Mouse (Mus musculus): ENCODE measurements around the gene Dnmt3a. TPM values are rescaled to one million over a fixed set of nuclear protein-coding genes. Genes with fewer than 3 reads are reported as not detected.

Gene Dnmt3a
- total and polyA plus RNA-seq, 3 experiments, result 15.5 to 61.5 (median 23.4) TPM

- no peak for TF ChIP-seq ZMIZ1 (IDR thresholded peaks at IDR 0.05; ENCODE audit: low read depth, low read length)
- no peak for TF ChIP-seq MAZ (IDR thresholded peaks at IDR 0.05; ENCODE audit: low read depth, low read length)
- no peak for TF ChIP-seq MAFK (IDR thresholded peaks at IDR 0.05; ENCODE audit: insufficient replicate concordance, low read length)
- TF ChIP-seq TBP (conservative IDR thresholded peaks at IDR 0.05; ENCODE audit: low read depth, low read length), result no peak
- no peak for TF ChIP-seq MYC (IDR thresholded peaks at IDR 0.05; ENCODE audit: low read depth, low read length)
- TF ChIP-seq USF1 (IDR thresholded peaks at IDR 0.05; ENCODE audit: low read depth, low read length), result no peak
- TF ChIP-seq EP300 (IDR thresholded peaks at IDR 0.05; ENCODE audit: low read length), result no peak
- TF ChIP-seq IRF4 (IDR thresholded peaks at IDR 0.05; ENCODE audit: low read depth, low read length), result no peak
- TF ChIP-seq NRF1 (IDR thresholded peaks at IDR 0.05; ENCODE audit: low read depth, low read length), result no peak
- TF ChIP-seq UBTF (IDR thresholded peaks at IDR 0.05; ENCODE audit: low read depth, low read length), result no peak
- TF ChIP-seq POLR2AphosphoS2 (IDR thresholded peaks at IDR 0.05; ENCODE audit: low read depth, low read length), result no peak
- TF ChIP-seq PAX5 (IDR thresholded peaks at IDR 0.05; ENCODE audit: low read length), result no peak
- Histone ChIP-seq H3K36me3 (replicated peaks in 1 of 2; ENCODE audit: control insufficient read depth in 1 of 2, insufficient read depth in 1 of 2, low read length in 1 of 2) (peaks cover 35 to 78% of the 10 kb centered on the region in 2 experiments), H3K79me2 (replicated peaks; ENCODE audit: control insufficient read depth, extremely low read depth, insufficient read depth, poor library complexity, severe bottlenecking) (no peaks in the 10 kb centered on the region), H3K4me3 (replicated peaks in 1 of 3; ENCODE audit: low read depth in 2 of 3, low read length in 2 of 3, poor library complexity in 1 of 3) (no peak overlapping the region), H3K27me3 (replicated peaks) (no peaks in the 10 kb centered on the region), H3K9ac (ENCODE audit: insufficient read depth, low read depth) (no peak overlapping the region), H3K27ac (ENCODE audit: insufficient read depth, low read depth) (no peak overlapping the region), H3K4me2 (ENCODE audit: insufficient read depth, low read depth, poor library complexity, severe bottlenecking) (no peak overlapping the region), H3K4me1 (ENCODE audit: control insufficient read depth in 1 of 2, insufficient read depth in 2 of 2) (peaks cover 12 to 63% of the 10 kb centered on the region in 2 experiments), H3K9me3 (replicated peaks; ENCODE audit: low read length) (no peaks in the 10 kb centered on the region)
- in situ Hi-C loops (cut with MboI; ENCODE audit: low pct_ligation_motif_present, low pct_unique_long_range_greater_than_20kb, low sequenced_read_pairs), result no loop called here
- no peak for DNase-seq (ENCODE audit: extremely low read depth)
- dilution Hi-C loops (cut with MboI; ENCODE audit: extremely low pct_ligation_motif_present, extremely low pct_unique_long_range_greater_than_20kb, low sequenced_read_pairs), result no loop called here
Observed at GRCm38 (mm10) chr12:3865594-3865993, 59.8 kb downstream of the Dnmt3a start.

GRCm38 (mm10) chr12:3866654-3867370 lies 61.0 kb downstream of the Dnmt3a start:
- in situ Hi-C loops (cut with MboI; ENCODE audit: low pct_ligation_motif_present, low pct_unique_long_range_greater_than_20kb, low sequenced_read_pairs), result no loop called here
- no peak overlapping the region for H3K4me2 ChIP-seq (ENCODE audit: insufficient read depth, low read depth, poor library complexity, severe bottlenecking)
- dilution Hi-C loops (cut with MboI; ENCODE audit: extremely low pct_ligation_motif_present, extremely low pct_unique_long_range_greater_than_20kb, low sequenced_read_pairs), result no loop called here
- TF ChIP-seq JUN (IDR thresholded peaks at IDR 0.05; ENCODE audit: insufficient read depth, low read depth, low read length) (no peak), KAT2A (IDR thresholded peaks at IDR 0.05; ENCODE audit: insufficient replicate concordance, low read length) (no peak), RCOR1 (conservative IDR thresholded peaks at IDR 0.05; ENCODE audit: low read depth, low read length) (no peak), MXI1 (IDR thresholded peaks at IDR 0.05; ENCODE audit: low read depth, low read length) (no peak), MAX (IDR thresholded peaks at IDR 0.05; ENCODE audit: low read length) (no peak), ZKSCAN1 (IDR thresholded peaks at IDR 0.05; ENCODE audit: borderline replicate concordance, low read depth, low read length) (no peak)
- H3K4me3 ChIP-seq (replicated peaks in 1 of 3; ENCODE audit: low read depth in 2 of 3, low read length in 2 of 3, poor library complexity in 1 of 3), result no peak overlapping the region
- no peaks in the 10 kb centered on the region for H3K79me2 ChIP-seq (replicated peaks; ENCODE audit: control insufficient read depth, extremely low read depth, insufficient read depth, poor library complexity, severe bottlenecking)
- no peaks in the 10 kb centered on the region for H3K27me3 ChIP-seq (replicated peaks)
- H3K9ac ChIP-seq (ENCODE audit: insufficient read depth, low read depth), result no peak overlapping the region
- H3K4me1 ChIP-seq (ENCODE audit: control insufficient read depth in 1 of 2, insufficient read depth in 2 of 2), result peaks cover 14 to 60% of the 10 kb centered on the region in 2 experiments
- H3K27ac ChIP-seq (ENCODE audit: insufficient read depth, low read depth), result no peak overlapping the region
- H3K9me3 ChIP-seq (replicated peaks; ENCODE audit: low read length), result no peaks in the 10 kb centered on the region
- DNase-seq (ENCODE audit: extremely low read depth), result no peak
- peaks cover 34 to 71% of the 10 kb centered on the region in 2 experiments for H3K36me3 ChIP-seq (replicated peaks in 1 of 2; ENCODE audit: control insufficient read depth in 1 of 2, insufficient read depth in 1 of 2, low read length in 1 of 2)

Measured in CH12.LX (cell line).